Mouse (Mus musculus) adrenal gland (tissue): ENCODE data around the gene Krtap11-1.

Source experiments
- intact Hi-C: fragments of 180-260 bp; cut with DNase I; formaldehyde crosslinking; loops from one replicate; pipeline ENCODE4 v1.15.1; 2025
- long read RNA-seq, 2 experiments: library from polyadenylated mRNA; unstranded; transcript quantifications; one replicate each; pipeline ENCODE4 v2.0.0; 2020; ENCODE audit warnings: borderline replicate concordance in 1 of 2; ENCODE audit not compliant: insufficient replicate concordance in 1 of 2

Gene Krtap11-1
- long read RNA-seq, experiment 1: 0 reads
- long read RNA-seq, experiment 2: 0 reads

DNA sequence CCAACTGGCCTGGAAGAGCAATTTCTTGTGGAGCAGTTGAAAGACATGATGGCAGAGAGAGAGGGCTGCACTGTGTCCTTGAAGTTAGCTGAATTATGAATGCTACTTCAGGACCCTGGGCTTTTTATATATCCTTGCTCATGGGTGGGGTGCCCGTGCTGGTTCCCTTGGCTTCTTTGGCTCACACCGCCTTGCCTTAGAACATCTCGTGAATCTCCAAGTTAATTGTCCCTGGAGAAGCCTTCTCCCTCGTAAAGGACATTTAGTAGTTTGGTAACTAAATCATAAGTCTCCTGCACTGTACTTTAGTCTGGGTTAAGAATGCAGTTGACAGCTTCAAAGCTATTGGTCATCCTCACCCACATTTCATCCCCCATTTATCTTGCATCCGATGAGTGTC lies at the start of gene Krtap11-1:
Gene Krtap11-1 (minus strand): TSS at position 101 of the 400 bp plus-strand sequence.
- intact Hi-C loops: no loop called here

DNA sequence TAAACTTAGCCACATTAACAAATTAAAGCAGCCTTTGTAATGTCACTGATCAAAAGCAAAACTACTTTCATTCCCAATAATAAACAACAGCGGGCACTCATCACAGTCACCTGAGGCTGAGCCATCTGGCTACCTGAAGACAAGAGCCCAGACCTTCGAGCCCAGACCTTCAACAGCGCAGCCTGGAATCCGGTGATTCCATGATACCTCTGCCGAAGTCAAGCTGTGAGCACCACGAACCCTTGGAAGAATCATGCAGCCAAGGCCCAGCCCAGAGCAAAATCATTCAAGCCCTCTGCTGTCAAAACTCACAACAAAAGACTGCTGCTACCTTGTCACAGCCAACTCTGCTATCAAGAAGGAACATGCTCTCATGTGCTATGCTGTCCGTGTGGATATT lies 47.2 kb upstream of the Krtap11-1 start:
- intact Hi-C loops: no loop called here

GRCm38 (mm10) chr16:89617251-89617650 lies 46.3 kb upstream of the Krtap11-1 start:
- intact Hi-C loops: no loop called here

DNA sequence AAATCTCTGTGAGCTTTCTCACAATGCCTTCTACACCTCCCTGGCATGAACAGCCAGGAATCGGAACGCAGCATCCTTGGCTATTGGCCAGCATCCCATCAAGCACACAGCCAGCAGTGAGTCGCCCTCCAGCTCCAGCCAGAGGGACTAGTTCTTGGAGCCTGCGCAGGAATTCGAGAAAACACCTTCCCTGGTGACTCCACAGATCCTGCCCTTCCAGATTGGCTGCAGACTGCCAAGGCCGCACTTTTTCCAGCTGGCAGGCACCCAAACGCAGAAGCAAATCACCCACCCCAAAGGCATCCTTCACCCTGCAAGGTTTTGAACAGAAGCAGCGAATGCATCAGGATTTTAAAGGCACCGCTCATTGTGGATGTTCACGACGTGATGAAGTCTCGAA lies 42.7 kb upstream of the Krtap11-1 start:
- intact Hi-C loops: no loop called here

DNA sequence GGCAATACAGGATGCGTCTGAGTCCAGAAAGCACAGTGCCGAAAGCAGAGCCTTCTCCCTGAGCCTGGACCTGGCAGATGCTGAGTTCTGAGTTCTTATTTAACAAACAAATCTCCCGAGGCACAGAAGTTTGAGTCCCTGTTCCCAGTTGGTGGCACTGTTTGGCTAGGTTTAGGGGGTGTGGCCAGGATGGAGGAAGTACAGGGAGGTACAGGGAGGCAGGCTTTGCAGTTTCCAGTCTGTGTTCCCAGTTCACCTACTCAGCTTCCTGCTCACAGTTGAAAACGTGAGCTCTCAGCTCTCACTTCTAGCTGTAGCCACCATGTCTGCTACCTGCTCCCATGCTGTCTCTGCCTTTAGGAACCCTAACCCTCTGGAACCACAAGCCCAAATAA lies 37.8 kb upstream of the Krtap11-1 start:
- intact Hi-C loops: no loop called here

- intact Hi-C loops: no loop called here
Measured at GRCm38 (mm10) chr16:89608161-89608790, 37.3 kb upstream of the Krtap11-1 start.

DNA sequence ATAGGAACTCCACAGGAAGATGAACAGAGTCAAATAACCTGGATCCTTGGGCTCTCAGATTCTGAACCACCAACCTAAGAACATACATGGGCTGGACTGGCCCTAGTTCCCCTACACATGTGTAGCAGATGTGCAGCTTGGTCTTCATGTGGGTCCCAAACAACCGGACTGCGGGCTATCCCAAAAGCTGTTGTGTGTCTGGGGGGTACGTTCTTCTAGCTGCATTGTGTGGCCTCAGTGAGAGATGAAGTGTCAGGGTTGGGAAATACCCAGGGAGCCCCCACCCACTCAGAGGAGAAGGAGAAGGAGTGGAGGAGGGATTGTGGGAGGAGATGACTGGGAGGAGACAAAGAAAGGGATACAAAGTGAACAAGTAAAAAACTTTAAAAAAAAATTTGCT lies 36.0 kb upstream of the Krtap11-1 start:
- intact Hi-C loops: no loop called here

DNA sequence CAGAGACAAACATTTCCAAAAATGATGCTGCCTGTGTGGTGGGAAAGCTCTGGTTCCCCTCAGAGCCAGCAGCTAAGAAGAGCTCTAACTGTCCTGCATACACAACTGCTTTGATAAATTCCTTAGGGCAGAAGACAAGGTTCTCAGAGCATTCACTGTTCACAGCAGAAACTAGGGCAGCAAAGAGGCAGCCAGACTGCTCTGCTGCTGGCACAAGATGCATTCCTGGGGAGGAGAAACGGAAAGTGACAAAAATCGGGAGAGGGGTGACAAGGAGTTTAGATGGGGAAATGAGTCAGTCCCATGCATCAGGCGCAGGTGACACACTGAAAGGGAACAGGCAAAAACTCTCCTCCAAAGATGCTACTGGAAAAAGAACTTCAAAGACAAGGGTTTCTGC lies 16.2 kb upstream of the Krtap11-1 start:
- intact Hi-C loops: no loop called here

GRCm38 (mm10) chr16:89585604-89586508 lies 14.9 kb upstream of the Krtap11-1 start:
- intact Hi-C loops: no loop called here

- intact Hi-C loops: no loop called here
Measured at GRCm38 (mm10) chr16:89581658-89582057, 10.7 kb upstream of the Krtap11-1 start.

- intact Hi-C loops: no loop called here
Measured at GRCm38 (mm10) chr16:89570516-89570915, 467 bp downstream of the Krtap11-1 start.

DNA sequence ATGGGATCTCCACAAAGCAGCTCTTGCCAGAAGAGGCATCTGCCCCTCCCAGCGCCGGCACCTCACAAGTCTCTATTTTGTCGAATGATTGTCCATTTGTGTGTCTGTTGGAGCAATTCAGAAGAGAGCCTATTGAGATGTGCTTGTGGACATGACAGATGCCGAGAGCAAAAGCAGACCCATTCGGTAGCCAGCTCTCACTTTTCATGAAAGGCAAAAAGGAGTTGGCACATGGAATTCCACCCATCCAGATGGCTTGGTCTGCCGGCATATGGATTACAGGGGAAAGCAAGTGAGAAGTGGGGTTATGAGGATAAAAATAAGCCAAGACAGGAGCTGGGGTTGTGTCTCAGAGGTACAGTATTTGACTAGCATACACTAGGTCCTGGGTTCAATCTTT lies 1.8 kb downstream of the Krtap11-1 start:
- intact Hi-C loops: no loop called here

DNA sequence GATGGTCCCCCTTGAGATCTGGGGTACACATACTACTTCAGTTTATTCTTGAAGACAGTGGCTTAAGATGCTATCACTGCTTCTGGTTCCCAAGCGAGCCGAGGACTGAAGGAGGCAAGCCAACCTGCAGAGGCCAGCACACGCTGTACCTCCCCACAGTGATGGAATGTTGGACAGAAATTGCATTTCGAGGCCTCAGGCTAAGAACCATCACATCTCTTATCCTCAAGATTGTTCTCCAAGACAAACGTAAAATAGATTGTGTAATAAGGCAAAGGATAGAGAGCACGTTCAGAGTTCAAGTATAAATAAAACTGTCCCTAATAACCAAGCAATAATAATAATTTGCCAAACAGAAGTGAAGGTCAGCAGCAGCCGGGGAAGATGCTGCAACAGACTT lies 2.8 kb downstream of the Krtap11-1 start:
- intact Hi-C loops: no loop called here

DNA sequence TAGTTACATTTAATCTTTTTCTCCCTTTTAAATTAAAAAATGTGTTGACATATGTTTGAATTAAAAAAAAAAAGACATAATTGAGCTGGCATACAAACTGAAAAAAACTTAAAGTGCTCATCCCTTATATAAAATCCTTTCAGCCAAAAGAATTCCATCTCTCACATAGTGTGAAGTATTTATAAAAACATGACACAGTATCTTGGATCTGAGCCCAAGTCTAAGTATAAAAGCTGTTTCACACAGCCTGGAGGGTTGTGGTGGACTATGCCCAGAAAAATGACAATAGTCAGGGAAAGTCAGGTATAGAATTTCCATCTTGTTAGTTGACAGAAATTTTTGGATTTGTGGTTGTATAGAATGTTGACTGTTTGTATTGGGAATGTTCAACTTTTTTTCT lies 20.7 kb downstream of the Krtap11-1 start:
- intact Hi-C loops: no loop called here

DNA sequence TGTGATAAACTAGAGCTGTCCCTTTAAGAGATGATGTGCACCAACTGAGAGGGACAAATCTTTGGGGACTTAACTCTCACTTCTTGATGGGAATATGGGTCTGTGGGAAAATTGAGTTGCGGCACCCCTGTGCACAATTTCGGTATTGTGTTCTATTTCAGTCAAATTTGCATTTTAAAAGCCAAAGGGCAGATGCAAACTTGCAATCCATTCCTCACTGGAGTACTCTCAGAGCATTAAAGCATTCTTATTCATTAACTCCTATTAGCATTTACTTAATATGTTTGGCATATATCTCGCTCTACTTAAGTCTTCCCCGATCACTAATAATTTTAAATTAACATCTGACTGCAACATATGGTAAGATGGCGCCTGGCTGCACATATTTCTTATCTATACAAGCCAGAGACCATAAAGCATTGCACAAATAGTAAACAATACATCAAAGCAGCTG lies 32.9 kb downstream of the Krtap11-1 start:
- intact Hi-C loops: no loop called here

DNA sequence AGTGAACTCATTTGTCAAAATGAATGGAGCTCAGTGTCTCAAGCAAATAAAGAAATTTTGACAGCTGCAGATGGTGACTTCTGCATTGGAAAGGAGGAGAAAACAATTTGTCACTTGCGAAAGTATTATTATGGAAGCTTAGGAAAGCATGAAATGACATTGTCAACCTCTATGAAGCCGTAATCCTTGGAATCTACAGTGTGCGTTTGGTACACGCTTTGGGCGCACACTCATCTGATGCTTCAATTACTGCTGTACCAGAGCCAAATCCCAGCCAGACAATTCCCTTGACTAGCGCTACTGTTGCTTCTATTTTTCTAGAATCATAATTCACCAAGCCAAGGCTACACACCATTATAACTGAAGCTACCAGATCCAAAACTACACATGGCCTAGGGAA lies 33.6 kb downstream of the Krtap11-1 start:
- intact Hi-C loops: no loop called here

DNA sequence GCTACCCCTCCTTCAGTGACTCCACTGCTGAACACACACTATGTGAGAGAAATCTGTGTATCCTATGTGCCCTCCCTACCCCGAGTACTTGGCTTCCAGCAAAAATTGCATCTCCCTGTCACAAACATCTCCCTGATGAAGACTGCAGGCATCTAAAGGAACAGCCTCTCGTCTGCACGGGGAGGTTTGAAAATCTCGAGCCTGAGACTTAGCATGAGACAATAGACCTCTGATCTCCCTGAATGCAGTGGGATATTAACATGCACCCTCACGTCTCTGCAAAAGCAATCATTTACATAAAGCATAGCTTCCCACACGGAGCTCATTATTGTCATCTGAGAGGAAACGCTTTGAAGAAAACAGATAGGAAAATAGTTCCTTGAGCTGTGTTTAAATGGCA lies 40.4 kb downstream of the Krtap11-1 start:
- intact Hi-C loops: no loop called here

- intact Hi-C loops: no loop called here
Measured at GRCm38 (mm10) chr16:89529846-89530245, 41.1 kb downstream of the Krtap11-1 start.

GRCm38 (mm10) chr16:89528380-89528779 lies 42.6 kb downstream of the Krtap11-1 start:
- intact Hi-C loops: no loop called here

- intact Hi-C loops: no loop called here
Measured at GRCm38 (mm10) chr16:89520996-89521395, 50.0 kb downstream of the Krtap11-1 start.

DNA sequence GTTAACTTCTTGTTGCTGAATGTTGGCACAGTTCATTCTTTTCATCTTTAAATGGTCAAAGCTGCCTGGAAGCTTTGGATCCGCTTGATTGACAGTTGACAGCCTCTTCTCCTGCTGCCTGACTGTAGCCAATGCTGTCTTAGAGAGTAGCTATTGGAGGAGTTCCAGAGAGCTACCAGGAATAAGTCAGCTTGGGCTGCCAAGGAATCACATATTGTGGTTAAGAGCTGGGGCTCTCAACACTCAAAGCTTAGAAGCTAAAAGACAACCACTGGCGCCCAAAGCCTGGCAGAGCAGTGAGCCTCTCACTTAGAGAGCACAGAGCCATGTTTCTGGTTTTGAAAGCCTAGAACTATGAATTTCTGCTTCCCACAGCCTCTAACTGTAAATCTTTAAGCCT lies 50.4 kb downstream of the Krtap11-1 start:
- intact Hi-C loops: no loop called here
